Mouse (Mus musculus): ENCODE results near the gene Hnrnpdl.

GRCm38 (mm10) chr5:100058729-100059128 lies 19.3 kb upstream of the Hnrnpdl start:
- TF ChIP-seq NRF1 (IDR thresholded peaks at IDR 0.05; ENCODE audit: insufficient read depth, low read depth, low read length, poor library complexity, severe bottlenecking) (no peak), JUND (IDR thresholded peaks at IDR 0.05; ENCODE audit: low read depth, low read length) (no peak), CTCF (IDR thresholded peaks at IDR 0.05 in 2 of 3, conservative IDR thresholded peaks at IDR 0.05 in 1 of 3; ENCODE audit: control insufficient read depth in 1 of 3, insufficient read depth in 1 of 3, low read depth in 2 of 3, low read length in 3 of 3, poor library complexity in 1 of 3, severe bottlenecking in 1 of 3) (no peak), KAT2A (conservative IDR thresholded peaks at IDR 0.05; ENCODE audit: low read depth, low read length) (no peak), POLR2A (IDR thresholded peaks at IDR 0.05; ENCODE audit: control insufficient read depth in 1 of 2, insufficient read depth in 1 of 2, low read depth in 1 of 2, low read length in 2 of 2, poor library complexity in 1 of 2) (no peak)
